Mouse (Mus musculus): ENCODE measurements around the gene Ensa.

The Ensa gene

GRCm38 (mm10) chr3:95624628-95625503 is at the start of gene Ensa:
Gene Ensa (plus strand): TSS chr3:95624993.
- CTCF ChIA-PET = interaction anchor here (0.6 to 2.5 kb wide), 21 partner anchors 8 to 238 kb away, joined by 3 to 24 read pairs (median 4); partner anchors contain the start of gene Golph3l (in 1 of the 4)
- POLR2A ChIA-PET = interaction anchor here (0.5 to 55.3 kb wide), 97 partner anchors 8 to 609 kb away, joined by 3 to 4534 read pairs (median 4); partner anchors contain the start of genes Golph3l (in 4 of the 4), Adamtsl4 (in 2 of the 4), Hormad1 (in 2 of the 4) and Mcl1 (in 2 of the 4)

- CTCF ChIA-PET = interaction anchor here (0.5 to 1.7 kb wide), 12 partner anchors 13 to 445 kb away, joined by 3 to 8 read pairs (median 4); partner anchors contain the start of gene Ensa (in 1 of the 4)
- POLR2A ChIA-PET = interaction anchor here (0.5 to 3.1 kb wide), 79 partner anchors 8 to 741 kb away, joined by 3 to 56 read pairs (median 4); partner anchors contain the start of genes Ensa (in 4 of the 4), Hormad1 (in 2 of the 4), Adamtsl4 (in 1 of the 4) and Arnt (in 1 of the 4)
Observed at GRCm38 (mm10) chr3:95587754-95588603, 36.8 kb upstream of the Ensa start.

GRCm38 (mm10) chr3:95588604-95589086 is 36.1 kb upstream of the Ensa start, which contains the start of gene Golph3l:
Gene Golph3l (plus strand): TSS chr3:95588934.
- POLR2A ChIA-PET = interaction anchor here (0.5 to 3.1 kb wide), 82 partner anchors 8 to 740 kb away, joined by 3 to 56 read pairs (median 4); partner anchors contain the start of genes Ensa (in 4 of the 4), Hormad1 (in 2 of the 4), Adamtsl4 (in 1 of the 4) and Arnt (in 1 of the 4)
- CTCF ChIA-PET = interaction anchor here (0.5 to 1.7 kb wide), 12 partner anchors 12 to 446 kb away, joined by 3 to 8 read pairs (median 4); partner anchors contain the start of gene Ensa (in 1 of the 4)

GRCm38 (mm10) chr3:95598734-95599133 is 26.1 kb upstream of the Ensa start:
- ChIA-PET CTCF (no interaction called here), POLR2A (interaction anchor here in 2 of 4 experiments (0.7 to 4.8 kb wide), 7 partner anchors 11 to 77 kb away, joined by 3 to 17 read pairs (median 4); partner anchors contain the start of genes Ensa (in 1 of the 2) and Golph3l (in 1 of the 2))

GRCm38 (mm10) chr3:95601287-95601686 is 23.5 kb upstream of the Ensa start:
- POLR2A ChIA-PET = interaction anchor here in 3 of 4 experiments (0.8 to 3.1 kb wide), 7 partner anchors 13 to 73 kb away, joined by 3 to 16 read pairs (median 6); partner anchors contain the start of genes Golph3l (in 2 of the 3) and Ensa (in 1 of the 3)
- CTCF ChIA-PET = interaction anchor here in 1 of 4 experiments (1.0 to 1.1 kb wide), 2 partner anchors 13 to 24 kb away, joined by 3 to 4 read pairs; partner anchors contain the start of genes Ensa and Golph3l

- POLR2A ChIA-PET = interaction anchor here in 2 of 4 experiments (0.5 to 2.0 kb wide), 3 partner anchors 9 to 62 kb away, joined by 3 to 10 read pairs (median 3); partner anchors contain the start of gene Golph3l (in 1 of the 2)
Observed at GRCm38 (mm10) chr3:95606096-95606495, 18.7 kb upstream of the Ensa start.

GRCm38 (mm10) chr3:95609195-95609594 is 15.6 kb upstream of the Ensa start:
- CTCF ChIA-PET = no interaction called here
- POLR2A ChIA-PET = interaction anchor here in 1 of 4 experiments (1.0 to 1.4 kb wide), 3 partner anchors 15 to 43 kb away, joined by 3 to 6 read pairs (median 4); partner anchors contain the start of gene Ensa

More at GRCm38 (mm10) chr3:95606096-95606495, 18.7 kb upstream of the Ensa start:
- CTCF ChIA-PET = interaction anchor here in 1 of 4 experiments (2.0 kb wide), 1 partner anchor 89 kb away, joined by 6 read pairs; no protein-coding TSS in a partner anchor

- POLR2A ChIA-PET = interaction anchor here in 3 of 4 experiments (0.7 to 4.4 kb wide), 4 partner anchors 11 to 60 kb away, joined by 4 to 23 read pairs (median 12); partner anchors contain the start of gene Ensa (in 2 of the 3)
- CTCF ChIA-PET = no interaction called here
Observed at GRCm38 (mm10) chr3:95613996-95614395, 10.8 kb upstream of the Ensa start.

- CTCF ChIA-PET = interaction anchor here in 1 of 4 experiments (0.6 kb wide), 1 partner anchor 34 kb away, joined by 10 read pairs; no protein-coding TSS in a partner anchor
Observed at GRCm38 (mm10) chr3:95618511-95618910, 6.3 kb upstream of the Ensa start.

GRCm38 (mm10) chr3:95621241-95621640 is 3.6 kb upstream of the Ensa start:
- ChIA-PET CTCF (interaction anchor here in 2 of 4 experiments (0.6 to 2.3 kb wide), 7 partner anchors 11 to 310 kb away, joined by 3 to 9 read pairs (median 4); no protein-coding TSS in a partner anchor), POLR2A (interaction anchor here in 3 of 4 experiments (0.5 to 6.0 kb wide), 36 partner anchors 8 to 235 kb away, joined by 3 to 37 read pairs (median 5); partner anchors contain the start of genes Golph3l (in 2 of the 3) and Prpf3 (in 1 of the 3))

More at GRCm38 (mm10) chr3:95618511-95618910, 6.3 kb upstream of the Ensa start:
- POLR2A ChIA-PET = interaction anchor here in 2 of 4 experiments (0.9 to 6.0 kb wide), 4 partner anchors 30 to 81 kb away, joined by 3 to 37 read pairs (median 16); partner anchors contain the start of gene Golph3l (in 1 of the 2)

GRCm38 (mm10) chr3:95622421-95622820 is 2.4 kb upstream of the Ensa start:
- ChIA-PET CTCF (interaction anchor here in 2 of 4 experiments (0.7 to 2.3 kb wide), 3 partner anchors 17 to 317 kb away, joined by 3 to 7 read pairs (median 5); no protein-coding TSS in a partner anchor), POLR2A (interaction anchor here in 3 of 4 experiments (0.8 to 6.0 kb wide), 9 partner anchors 11 to 80 kb away, joined by 3 to 37 read pairs (median 6); partner anchors contain the start of gene Golph3l (in 1 of the 3))

GRCm38 (mm10) chr3:95623551-95623950 is 1.2 kb upstream of the Ensa start:
- POLR2A ChIA-PET = interaction anchor here in 2 of 4 experiments (1.0 to 6.0 kb wide), 5 partner anchors 10 to 67 kb away, joined by 3 to 37 read pairs (median 6); no protein-coding TSS in a partner anchor
- CTCF ChIA-PET = no interaction called here

- ChIA-PET CTCF (interaction anchor here in 3 of 4 experiments (0.6 to 2.5 kb wide), 13 partner anchors 9 to 239 kb away, joined by 3 to 24 read pairs (median 4); partner anchors contain the start of gene Golph3l (in 1 of the 3)), POLR2A (interaction anchor here (0.6 to 55.3 kb wide), 71 partner anchors 9 to 608 kb away, joined by 3 to 4534 read pairs (median 5); partner anchors contain the start of genes Golph3l (in 3 of the 4), Adamtsl4 (in 2 of the 4), Mcl1 (in 2 of the 4) and Mrps21 (in 2 of the 4))
Observed at GRCm38 (mm10) chr3:95623991-95624515, 740 bp upstream of the Ensa start.

GRCm38 (mm10) chr3:95627763-95628162 is 3.0 kb downstream of the Ensa start:
- CTCF ChIA-PET = interaction anchor here in 1 of 4 experiments (0.6 kb wide), 1 partner anchor 43 kb away, joined by 3 read pairs; no protein-coding TSS in a partner anchor
- POLR2A ChIA-PET = interaction anchor here (0.5 to 55.3 kb wide), 11 partner anchors 7 to 132 kb away, joined by 3 to 4534 read pairs (median 5); partner anchors contain the start of genes Adamtsl4 (in 2 of the 4), Mcl1 (in 2 of the 4) and Hormad1 (in 1 of the 4)

- CTCF ChIA-PET = interaction anchor here in 2 of 4 experiments (0.5 to 1.1 kb wide), 3 partner anchors 14 to 47 kb away, joined by 3 to 5 read pairs (median 3); no protein-coding TSS in a partner anchor
- POLR2A ChIA-PET = interaction anchor here (0.6 to 55.3 kb wide), 8 partner anchors 9 to 73 kb away, joined by 3 to 4534 read pairs (median 3); partner anchors contain the start of genes Adamtsl4 (in 2 of the 4) and Mcl1 (in 2 of the 4)
Observed at GRCm38 (mm10) chr3:95629755-95630154, 5.0 kb downstream of the Ensa start.

- ChIA-PET POLR2A (interaction anchor here in 2 of 4 experiments (14.1 to 55.3 kb wide), 3 partner anchors 13 to 46 kb away, joined by 211 to 4534 read pairs (median 4457); partner anchors contain the start of genes Adamtsl4 (in 2 of the 2) and Mcl1 (in 2 of the 2)), CTCF (no interaction called here)
Observed at GRCm38 (mm10) chr3:95630856-95631255, 6.1 kb downstream of the Ensa start.

Measured in embryonic stem cell, embryonic (primary cell).